Mouse (Mus musculus): ENCODE results near the gene Pom121l2. TPM values are rescaled to one million over a fixed set of nuclear protein-coding genes. Genes with fewer than 3 reads are reported as not detected.

Gene Pom121l2
- total RNA-seq (2012; rRNA removed): 0.26 and 0.31 TPM in 2 replicates

DNA sequence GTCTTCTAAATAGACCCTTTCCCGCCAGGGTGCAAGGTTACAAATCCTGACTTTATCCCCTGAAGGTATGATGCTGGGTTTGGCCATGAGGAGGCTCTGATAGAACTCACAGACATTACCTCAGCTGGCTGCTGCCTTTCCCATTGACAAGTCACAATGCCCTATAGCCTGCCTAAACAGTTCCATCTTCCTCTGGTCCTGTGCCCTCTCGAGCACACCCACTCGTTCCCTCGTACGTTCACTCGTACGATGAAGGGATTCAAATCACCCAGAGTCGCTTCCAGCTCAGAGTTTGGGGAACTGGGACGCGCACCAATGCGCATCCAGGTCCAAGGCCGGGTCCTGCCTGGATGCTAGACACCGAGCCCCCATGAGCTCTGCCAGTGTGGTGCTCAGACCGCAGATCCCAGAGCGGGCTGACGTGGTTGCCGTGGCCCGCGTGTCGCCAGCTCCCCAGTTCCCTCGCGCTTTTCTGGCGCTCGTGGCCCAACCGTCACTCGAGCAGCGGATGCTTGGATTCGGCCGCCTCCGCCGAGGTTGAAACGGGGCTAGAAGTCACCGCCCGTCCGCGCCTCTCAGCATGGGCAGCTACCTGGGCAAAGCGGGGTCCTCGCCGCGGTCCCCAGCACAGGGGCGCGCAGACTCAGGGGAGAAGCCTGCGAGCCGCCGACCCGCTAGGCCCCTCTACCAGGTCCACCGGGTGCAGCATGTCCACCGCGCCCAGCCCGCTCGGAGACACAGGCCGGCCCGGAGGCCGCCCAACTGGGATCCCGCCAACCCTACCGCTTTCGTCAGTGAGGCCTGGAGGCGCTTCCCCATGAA lies at the start of gene Pom121l2:
TSS of gene Pom121l2 (plus strand) at position 214 of the 822 bp plus-strand sequence.
- no peaks in the 10 kb centered on the region for H3K36me3 ChIP-seq (ENCODE audit: control insufficient read depth, insufficient read depth, low read length, poor library complexity, severe bottlenecking)
- no peak for DNase-seq (ENCODE audit: low read depth, low spot score)
- H3K4me3 ChIP-seq (ENCODE audit: insufficient read depth in 1 of 2, low read depth in 1 of 2, low read length in 2 of 2, poor library complexity in 1 of 2, severe bottlenecking in 1 of 2): peak within 1 kb of the TSS; percentile 53 to 61
- in situ Hi-C loops (cut with MboI; ENCODE audit: low sequenced_read_pairs in 2 of 2, unreplicated experiment in 2 of 2): no loop called here
- H3K4me1 ChIP-seq (ENCODE audit: control insufficient read depth in 2 of 2, insufficient read depth in 2 of 2, low read length in 2 of 2, poor library complexity in 1 of 2): peaks cover 0 to 2% of the 10 kb centered on the region in 2 experiments; a peak in 1 of 4 replicates
- peak within 1 kb of the TSS; percentile 44 for H3K9ac ChIP-seq (ENCODE audit: insufficient read depth, low read depth, low read length, poor library complexity, severe bottlenecking)
- no peak within 1 kb of the TSS for H3K27ac ChIP-seq (ENCODE audit: insufficient read depth, low read depth, low read length, poor library complexity, severe bottlenecking)
- TF ChIP-seq MAFK (IDR thresholded peaks at IDR 0.05; ENCODE audit: insufficient read depth, low read depth, low read length): no peak
- no peak for TF ChIP-seq ZNF384 (IDR thresholded peaks at IDR 0.05; ENCODE audit: low read depth, low read length)
- no peak for TF ChIP-seq HCFC1 (IDR thresholded peaks at IDR 0.05; ENCODE audit: borderline replicate concordance, insufficient read depth, low read length)
- no peak for TF ChIP-seq ZC3H11A (IDR thresholded peaks at IDR 0.05; ENCODE audit: borderline replicate concordance, low read depth, low read length)
- no peak for TF ChIP-seq CHD2 (IDR thresholded peaks at IDR 0.05; ENCODE audit: low read depth, low read length)
- H3K9me3 ChIP-seq (ENCODE audit: control insufficient read depth, insufficient read depth, low read depth, low read length): no peaks in the 10 kb centered on the region

- no peak for DNase-seq (ENCODE audit: low read depth, low spot score)
- TF ChIP-seq MAFK (IDR thresholded peaks at IDR 0.05; ENCODE audit: insufficient read depth, low read depth, low read length) (no peak), HCFC1 (IDR thresholded peaks at IDR 0.05; ENCODE audit: borderline replicate concordance, insufficient read depth, low read length) (no peak), ZNF384 (IDR thresholded peaks at IDR 0.05; ENCODE audit: low read depth, low read length) (no peak), ZC3H11A (IDR thresholded peaks at IDR 0.05; ENCODE audit: borderline replicate concordance, low read depth, low read length) (no peak), CHD2 (IDR thresholded peaks at IDR 0.05; ENCODE audit: low read depth, low read length) (no peak)
- no peak overlapping the region for H3K9ac ChIP-seq (ENCODE audit: insufficient read depth, low read depth, low read length, poor library complexity, severe bottlenecking)
Observed at GRCm38 (mm10) chr13:21931740-21932139, 49.3 kb upstream of the Pom121l2 start.

DNA sequence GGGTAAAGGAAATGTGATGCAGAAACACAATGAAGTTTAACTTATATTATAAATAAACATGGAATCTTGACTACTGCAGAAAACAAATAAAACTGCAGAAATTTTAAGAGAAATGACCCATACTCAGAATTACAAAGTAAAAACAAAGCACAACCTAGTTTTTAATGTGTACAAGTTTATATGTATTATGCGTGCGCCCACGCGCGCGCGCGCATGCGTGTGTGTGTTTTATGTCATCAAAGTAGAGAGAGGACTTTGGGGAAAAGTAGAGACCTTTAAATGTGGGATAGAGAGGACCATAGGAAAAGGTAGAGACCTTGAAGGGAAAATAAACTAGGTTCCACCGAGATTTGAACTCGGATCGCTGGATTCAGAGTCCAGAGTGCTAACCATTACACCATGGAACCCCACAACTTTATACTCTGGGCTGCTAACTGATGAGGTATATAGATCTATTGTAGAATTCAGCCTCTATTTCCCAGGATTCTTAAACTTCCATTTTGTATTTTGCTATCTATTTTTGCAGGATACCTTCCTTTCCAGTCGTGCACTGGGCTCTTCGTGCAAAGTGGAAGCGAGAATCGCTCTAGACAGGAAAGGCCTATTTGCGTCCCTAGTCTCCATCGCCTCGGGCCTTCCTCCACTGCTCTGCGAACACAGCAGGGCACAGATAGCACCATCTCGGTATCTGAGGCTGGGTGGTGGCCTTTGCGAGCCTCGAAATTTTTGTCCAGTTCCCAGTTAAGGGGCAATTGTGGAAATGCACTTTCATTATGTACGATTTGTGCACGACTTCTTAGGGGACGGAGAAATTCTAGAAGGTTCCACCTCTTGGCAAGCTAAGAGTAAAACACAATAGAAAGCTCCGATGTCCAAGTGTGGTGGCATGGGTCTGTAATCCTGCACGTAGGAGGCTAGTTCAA lies 47.1 kb upstream of the Pom121l2 start:
- H3K9ac ChIP-seq (ENCODE audit: insufficient read depth, low read depth, low read length, poor library complexity, severe bottlenecking): peak overlapping the region; percentile 10; the same call in 1 of the 2 replicates
- H3K27ac ChIP-seq (ENCODE audit: insufficient read depth, low read depth, low read length, poor library complexity, severe bottlenecking): no peak overlapping the region
- H3K9me3 ChIP-seq (ENCODE audit: control insufficient read depth, insufficient read depth, low read depth, low read length): no peaks in the 10 kb centered on the region
- in situ Hi-C loops (cut with MboI; ENCODE audit: low sequenced_read_pairs in 2 of 2, unreplicated experiment in 2 of 2): loop anchor here (10.0 to 25.0 kb wide), 2 partner anchors 91 to 672 kb away; no protein-coding TSS in a partner anchor
- TF ChIP-seq ZC3H11A (IDR thresholded peaks at IDR 0.05; ENCODE audit: borderline replicate concordance, low read depth, low read length): no peak
- TF ChIP-seq MAFK (IDR thresholded peaks at IDR 0.05; ENCODE audit: insufficient read depth, low read depth, low read length): peak; percentile 73; the same call in 1 of the 2 replicates
- no peaks in the 10 kb centered on the region for H3K36me3 ChIP-seq (ENCODE audit: control insufficient read depth, insufficient read depth, low read length, poor library complexity, severe bottlenecking)
- peak overlapping the region; percentile 55 to 63 for H3K4me3 ChIP-seq (ENCODE audit: insufficient read depth in 1 of 2, low read depth in 1 of 2, low read length in 2 of 2, poor library complexity in 1 of 2, severe bottlenecking in 1 of 2)
- DNase-seq (ENCODE audit: low read depth, low spot score): no peak
- H3K4me1 ChIP-seq (ENCODE audit: control insufficient read depth in 2 of 2, insufficient read depth in 2 of 2, low read length in 2 of 2, poor library complexity in 1 of 2): peaks cover 0 to 2% of the 10 kb centered on the region in 2 experiments; a peak in 1 of 4 replicates

More at GRCm38 (mm10) chr13:21931740-21932139, 49.3 kb upstream of the Pom121l2 start:
- Histone ChIP-seq H3K27ac (ENCODE audit: insufficient read depth, low read depth, low read length, poor library complexity, severe bottlenecking) (no peak overlapping the region), H3K9me3 (ENCODE audit: control insufficient read depth, insufficient read depth, low read depth, low read length) (no peaks in the 10 kb centered on the region), H3K36me3 (ENCODE audit: control insufficient read depth, insufficient read depth, low read length, poor library complexity, severe bottlenecking) (no peaks in the 10 kb centered on the region), H3K4me3 (ENCODE audit: insufficient read depth in 1 of 2, low read depth in 1 of 2, low read length in 2 of 2, poor library complexity in 1 of 2, severe bottlenecking in 1 of 2) (no peak overlapping the region), H3K4me1 (ENCODE audit: control insufficient read depth in 2 of 2, insufficient read depth in 2 of 2, low read length in 2 of 2, poor library complexity in 1 of 2) (0 out of 4 replicates have a peak, but pooled peaks cover 0 to 2% of the 10 kb centered on the region in 2 experiments)
- in situ Hi-C loops (cut with MboI; ENCODE audit: low sequenced_read_pairs in 2 of 2, unreplicated experiment in 2 of 2): loop anchor here (10.0 to 25.0 kb wide), 2 partner anchors 93 to 669 kb away; no protein-coding TSS in a partner anchor
